Mouse (Mus musculus) c-Kit-positive CD71-positive TER-119-positive erythroid progenitor cells, embryonic 14.5 days (primary cell): ENCODE data around the gene Gm11639.

Source experiments
- DNase-seq: peaks from one replicate; pipeline ENCODE4 v3.0.0-alpha.2; 2013; ENCODE audit warnings: low spot score

Gene Gm11639

GRCm38 (mm10) chr11:104685548-104685947, at the start of gene Gm11639:
Gene Gm11639, plus strand, starts transcription at chr11:104685707.
- DNase-seq: peak; percentile 59

GRCm38 (mm10) chr11:104637010-104637409, 48.5 kb upstream of the Gm11639 start:
- no peak for DNase-seq

- DNase-seq: no peak
These were observed 47.5 kb upstream of the Gm11639 start for GRCm38 (mm10) chr11:104638006-104638405.

GRCm38 (mm10) chr11:104638906-104639305, 46.6 kb upstream of the Gm11639 start:
- DNase-seq: no peak

- DNase-seq: no peak
These were observed 45.9 kb upstream of the Gm11639 start for GRCm38 (mm10) chr11:104639634-104640033.

GRCm38 (mm10) chr11:104640894-104641293, 44.6 kb upstream of the Gm11639 start:
- no peak for DNase-seq

GRCm38 (mm10) chr11:104643236-104643635, 42.3 kb upstream of the Gm11639 start:
- no peak for DNase-seq

GRCm38 (mm10) chr11:104645402-104645801, 40.1 kb upstream of the Gm11639 start:
- DNase-seq: no peak

- no peak for DNase-seq
These were observed 39.3 kb upstream of the Gm11639 start for GRCm38 (mm10) chr11:104646173-104646572.

GRCm38 (mm10) chr11:104646611-104647010, 38.9 kb upstream of the Gm11639 start:
- DNase-seq: no peak

- no peak for DNase-seq
These were observed 38.2 kb upstream of the Gm11639 start for GRCm38 (mm10) chr11:104647188-104647867.

- peak; percentile 54 for DNase-seq
These were observed 36.9 kb upstream of the Gm11639 start for GRCm38 (mm10) chr11:104648571-104648970.

GRCm38 (mm10) chr11:104660599-104660998, 24.9 kb upstream of the Gm11639 start:
- DNase-seq: peak; percentile 4

GRCm38 (mm10) chr11:104661106-104661505, 24.4 kb upstream of the Gm11639 start:
- DNase-seq: peak; percentile 44

GRCm38 (mm10) chr11:104661531-104662205, 23.8 kb upstream of the Gm11639 start:
- peak; percentile 36 for DNase-seq

- no peak for DNase-seq
These were observed 22.9 kb upstream of the Gm11639 start for GRCm38 (mm10) chr11:104662573-104662972.

GRCm38 (mm10) chr11:104663241-104663877, 22.1 kb upstream of the Gm11639 start:
- no peak for DNase-seq

- no peak for DNase-seq
These were observed 21.6 kb upstream of the Gm11639 start for GRCm38 (mm10) chr11:104663878-104664261.

GRCm38 (mm10) chr11:104664441-104664840, 21.1 kb upstream of the Gm11639 start:
- no peak for DNase-seq

- no peak for DNase-seq
These were observed 18.1 kb upstream of the Gm11639 start for GRCm38 (mm10) chr11:104667399-104667798.

- no peak for DNase-seq
These were observed 12.1 kb upstream of the Gm11639 start for GRCm38 (mm10) chr11:104673412-104673811.

GRCm38 (mm10) chr11:104674768-104675167, 10.7 kb upstream of the Gm11639 start:
- DNase-seq: no peak

- DNase-seq: no peak
These were observed 7.7 kb downstream of the Gm11639 start for GRCm38 (mm10) chr11:104693235-104693634.
